Mouse (Mus musculus) bone marrow, adult 2 months (tissue): Measurements from ENCODE around the gene Tas2r126.

Experiments used
- CTCF ChIP-seq: fragments of 200-500 bp; IDR thresholded peaks from 2 replicates; pipeline ENCODE4 v1.5.1; 2011; ENCODE audit warnings: low read length, control low read depth; ENCODE audit not compliant: control insufficient read depth, insufficient read depth
- POLR2A ChIP-seq: fragments of 200-500 bp; IDR thresholded peaks from 2 replicates; pipeline ENCODE4 v1.6.1; 2011; ENCODE audit warnings: low read depth, mild to moderate bottlenecking, control low read depth, low read length, borderline replicate concordance; ENCODE audit not compliant: control insufficient read depth

DNA sequence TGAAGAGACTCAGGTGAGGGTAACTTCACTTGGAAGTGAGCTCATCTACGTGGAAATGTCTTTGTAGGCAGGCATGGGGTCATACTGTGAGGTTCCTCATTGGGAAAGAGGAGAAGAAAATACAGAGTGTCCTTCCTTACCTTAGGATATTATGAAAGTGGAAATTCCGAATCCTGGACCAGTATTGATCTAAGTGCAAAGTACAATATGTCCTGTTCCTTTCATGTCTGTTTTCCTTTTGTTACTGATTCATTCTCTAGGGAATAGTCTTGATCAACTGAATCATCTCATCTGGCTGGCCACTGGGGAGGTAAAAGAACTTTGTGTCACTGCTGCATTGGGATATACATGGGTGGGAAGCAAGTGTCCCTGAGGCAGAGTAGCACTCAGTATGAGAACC is 1.2 kb downstream of the Tas2r126 start:
- TF ChIP-seq CTCF (no peak), POLR2A (no peak)
